Mouse (Mus musculus) CH12.LX (cell line): ENCODE results near the gene Nsl1. TPM values are rescaled to one million over a fixed set of nuclear protein-coding genes. Genes with fewer than 3 reads are reported as not detected.

Source experiments
- DNase-seq: peaks from one replicate; pipeline ENCODE4 v3.0.0-alpha.2; 2013; ENCODE audit errors: extremely low read depth
- H3K27ac ChIP-seq: 2 replicates; pipeline ENCODE4 v1.5.1; 2012; ENCODE audit warnings: low read depth, mild to moderate bottlenecking, control low read depth, moderate library complexity; ENCODE audit not compliant: insufficient read depth
- H3K27me3 ChIP-seq: replicated peaks from 2 replicates; pipeline ENCODE3; 2012; ENCODE audit warnings: inconsistent platforms
- H3K36me3 ChIP-seq, 2 experiments: replicated peaks in 1 of 2; 2 replicates each; pipeline versions ENCODE3 to v1.6.1; 2012; ENCODE audit warnings: inconsistent platforms in 1 of 2, low read length in 1 of 2, mild to moderate bottlenecking in 1 of 2, mixed read lengths in 1 of 2, moderate library complexity in 1 of 2; ENCODE audit not compliant: control insufficient read depth in 1 of 2, insufficient read depth in 1 of 2
- H3K4me1 ChIP-seq, 2 experiments: 2 replicates each; pipeline ENCODE4 v1.6.1; 2012; ENCODE audit warnings: inconsistent platforms in 1 of 2, moderate library complexity in 1 of 2; ENCODE audit not compliant: insufficient read depth in 2 of 2, control insufficient read depth in 1 of 2
- H3K4me2 ChIP-seq: 2 replicates; pipeline ENCODE4 v1.6.1; 2012; ENCODE audit warnings: low read depth, mild to moderate bottlenecking, control low read depth; ENCODE audit not compliant: poor library complexity, insufficient read depth, severe bottlenecking
- H3K4me3 ChIP-seq, 3 experiments: fragments of 150-350 bp in 1 of 3; sonication (generic) in 1 of 3; replicated peaks in 1 of 3; 2 replicates each; pipeline versions ENCODE3 to v1.5.1; 2011 to 2012; ENCODE audit warnings: low read depth in 2 of 3, low read length in 2 of 3, mild to moderate bottlenecking in 2 of 3, moderate library complexity in 2 of 3, control low read depth in 1 of 3, improper control_type of control experiment in 1 of 3, inconsistent platforms in 1 of 3, mixed read lengths in 1 of 3; ENCODE audit not compliant: poor library complexity in 1 of 3
- H3K79me2 ChIP-seq: replicated peaks from 2 replicates; pipeline ENCODE4 v1.6.1; 2012; ENCODE audit warnings: mild to moderate bottlenecking, moderate library complexity; ENCODE audit not compliant: control insufficient read depth, poor library complexity, insufficient read depth, severe bottlenecking; ENCODE audit errors: extremely low read depth
- H3K9ac ChIP-seq: 2 replicates; pipeline ENCODE4 v1.6.1; 2012; ENCODE audit warnings: low read depth, mild to moderate bottlenecking, control low read depth, moderate library complexity; ENCODE audit not compliant: insufficient read depth
- H3K9me3 ChIP-seq: replicated peaks from 2 replicates; pipeline ENCODE3; 2012; ENCODE audit warnings: low read length, inconsistent platforms, mixed read lengths
- BHLHE40 ChIP-seq: IDR thresholded peaks from 2 replicates; pipeline ENCODE4 v1.6.1; 2011; ENCODE audit warnings: mild to moderate bottlenecking, low read depth, low read length, improper control_type of control experiment
- CTCF ChIP-seq, 2 experiments: IDR thresholded peaks in 1 of 2; conservative IDR thresholded peaks in 1 of 2; 2 replicates each; pipeline ENCODE4 v1.5.1; 2011 to 2012; ENCODE audit warnings: low read depth in 2 of 2, low read length in 2 of 2, improper control_type of control experiment in 1 of 2, inconsistent platforms in 1 of 2, mild to moderate bottlenecking in 1 of 2, moderate library complexity in 1 of 2
- HCFC1 ChIP-seq: IDR thresholded peaks from 2 replicates; pipeline ENCODE4 v1.6.1; 2012; ENCODE audit warnings: low read depth, mild to moderate bottlenecking, inconsistent platforms, low read length, improper control_type of control experiment
- IRF4 ChIP-seq: IDR thresholded peaks from 2 replicates; pipeline ENCODE4 v1.6.1; 2014; ENCODE audit warnings: low read depth, mild to moderate bottlenecking, inconsistent platforms, low read length, improper control_type of control experiment
- MYC ChIP-seq: IDR thresholded peaks from 2 replicates; pipeline ENCODE4 v1.6.1; 2011; ENCODE audit warnings: low read depth, mild to moderate bottlenecking, improper control_type of control experiment, low read length
- NELFE ChIP-seq: IDR thresholded peaks from 2 replicates; pipeline ENCODE4 v1.6.1; 2011; ENCODE audit warnings: low read depth, low read length, improper control_type of control experiment
- NRF1 ChIP-seq: IDR thresholded peaks from 2 replicates; pipeline ENCODE4 v1.6.1; 2014; ENCODE audit warnings: low read depth, mild to moderate bottlenecking, inconsistent platforms, low read length, improper control_type of control experiment, moderate library complexity
- PAX5 ChIP-seq: IDR thresholded peaks from 2 replicates; pipeline ENCODE4 v1.6.1; 2012; ENCODE audit warnings: low read length, inconsistent platforms, mixed read lengths
- RAD21 ChIP-seq: IDR thresholded peaks from 2 replicates; pipeline ENCODE4 v1.6.1; 2011; ENCODE audit warnings: low read depth, mild to moderate bottlenecking, low read length, improper control_type of control experiment, moderate library complexity
- RCOR1 ChIP-seq: conservative IDR thresholded peaks from 2 replicates; pipeline ENCODE4 v1.6.1; 2012; ENCODE audit warnings: low read depth, mild to moderate bottlenecking, inconsistent platforms, low read length, improper control_type of control experiment
- SMC3 ChIP-seq: IDR thresholded peaks from 2 replicates; pipeline ENCODE4 v1.6.1; 2011; ENCODE audit warnings: low read depth, low read length, improper control_type of control experiment
- UBTF ChIP-seq: IDR thresholded peaks from 2 replicates; pipeline ENCODE4 v1.6.1; 2012; ENCODE audit warnings: low read depth, mild to moderate bottlenecking, inconsistent platforms, low read length, improper control_type of control experiment, moderate library complexity
- USF1 ChIP-seq: IDR thresholded peaks from 2 replicates; pipeline ENCODE4 v1.6.1; 2014; ENCODE audit warnings: low read depth, mild to moderate bottlenecking, inconsistent platforms, low read length, improper control_type of control experiment
- USF2 ChIP-seq: conservative IDR thresholded peaks from 2 replicates; pipeline ENCODE4 v1.6.1; 2011; ENCODE audit warnings: low read depth, low read length, improper control_type of control experiment
- ZC3H11A ChIP-seq: IDR thresholded peaks from 2 replicates; pipeline ENCODE4 v1.6.1; 2012; ENCODE audit warnings: low read depth, mild to moderate bottlenecking, inconsistent platforms, low read length, improper control_type of control experiment
- ZKSCAN1 ChIP-seq: IDR thresholded peaks from 2 replicates; pipeline ENCODE4 v1.6.1; 2012; ENCODE audit warnings: low read depth, inconsistent platforms, low read length, improper control_type of control experiment, borderline replicate concordance
- ZNF384 ChIP-seq: IDR thresholded peaks from 2 replicates; pipeline ENCODE4 v1.6.1; 2012; ENCODE audit warnings: low read depth, low read length, improper control_type of control experiment, inconsistent platforms
- dilution Hi-C: fragments of 300-500 bp; cut with MboI; formaldehyde crosslinking; loops from 2 replicates; pipeline ENCODE4 v1.14.3; 2020; ENCODE audit warnings: low sequenced_read_pairs; ENCODE audit not compliant: extremely low pct_unique_long_range_greater_than_20kb, extremely low pct_ligation_motif_present
- in situ Hi-C: fragments of 300-500 bp; cut with MboI; formaldehyde crosslinking; loops from 3 replicates; pipeline ENCODE4 v1.14.3; 2019; ENCODE audit warnings: low sequenced_read_pairs, low pct_ligation_motif_present, low pct_unique_long_range_greater_than_20kb, mixed read lengths
- polyA plus RNA-seq: library from polyadenylated mRNA; unstranded; fragments of >175 nt; gene quantifications from 2 replicates; pipeline ENCODE4 v1.2.1, GENCODE M21; 2012; ENCODE audit warnings: low read depth; ENCODE audit not compliant: insufficient read length
- total RNA-seq, 2 experiments: library from RNA; depleted of rRNA; stranded (reverse); fragments of 300-350 nt in 1 of 2; fragments of >200 nt in 1 of 2; gene quantifications; 2 replicates each; pipeline ENCODE4 v1.2.3; 2012 to 2014

The Nsl1 gene
- total and polyA plus RNA-seq, 3 experiments, result 16.0 to 27.1 (median 17.4) TPM

DNA sequence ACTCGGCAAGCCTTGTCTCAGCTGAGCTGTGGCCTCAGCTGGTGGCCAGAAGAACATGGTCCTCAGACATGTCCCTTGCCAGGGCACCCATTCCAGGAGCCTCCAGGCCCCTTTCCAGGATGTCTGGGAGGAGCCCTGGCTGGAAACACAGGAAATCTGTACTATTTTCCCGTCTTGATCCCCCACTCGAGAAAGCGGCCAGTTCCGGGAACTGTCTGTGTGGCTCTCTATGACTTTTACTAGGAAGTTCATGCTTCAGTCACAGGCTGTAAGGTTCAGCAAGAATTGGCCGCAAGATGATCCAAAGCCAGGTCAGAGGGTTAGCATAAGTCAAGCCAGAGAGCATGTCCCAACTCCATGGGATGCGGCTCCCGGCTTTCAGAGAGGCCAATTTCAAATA is 29.2 kb downstream of the Nsl1 start:
- no peaks in the 10 kb centered on the region for H3K79me2 ChIP-seq
- no peaks in the 10 kb centered on the region for H3K9me3 ChIP-seq
- TF ChIP-seq NRF1 (no peak), HCFC1 (no peak), PAX5 (no peak), USF2 (no peak), NELFE (no peak), ZNF384 (no peak), UBTF (no peak)
- TF ChIP-seq, all 38 proteins: peak for 0
- no peak overlapping the region for H3K4me2 ChIP-seq
- H3K4me1 ChIP-seq, result peaks cover 23 to 79% of the 10 kb centered on the region in 2 experiments
- H3K27ac ChIP-seq, result no peak overlapping the region
- no peaks in the 10 kb centered on the region for H3K27me3 ChIP-seq
- no peak overlapping the region for H3K4me3 ChIP-seq
- dilution Hi-C loops (no loop called here), in situ Hi-C loops (loop anchor here (5.0 to 10.0 kb wide), 3 partner anchors 35 to 190 kb away; no protein-coding TSS in a partner anchor)
- no peak overlapping the region for H3K9ac ChIP-seq
- no peak for DNase-seq
- no peaks in the 10 kb centered on the region for H3K36me3 ChIP-seq

DNA sequence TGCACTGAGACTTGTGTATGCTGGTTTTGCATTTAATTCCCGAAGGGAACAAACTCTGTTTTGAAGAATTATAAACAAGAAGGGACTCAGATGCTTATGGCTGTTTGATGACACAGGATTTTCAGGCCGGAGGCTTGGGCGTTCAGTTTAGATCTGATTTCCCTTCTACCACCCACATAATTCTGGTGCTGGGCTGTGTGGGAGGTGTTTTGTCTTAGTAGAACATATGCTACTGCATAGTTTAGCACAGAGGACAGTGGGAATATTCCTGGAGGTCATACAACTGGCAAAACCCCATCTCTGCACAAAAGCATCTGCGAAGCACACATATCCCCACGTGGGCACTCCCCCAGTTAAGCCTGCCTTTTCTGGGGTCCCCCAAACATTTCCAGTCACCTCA is 30.8 kb downstream of the Nsl1 start:
- dilution Hi-C loops, result no loop called here
- no peaks in the 10 kb centered on the region for H3K9me3 ChIP-seq
- in situ Hi-C loops, result loop anchor here (5.0 to 10.0 kb wide), 3 partner anchors 34 to 189 kb away; no protein-coding TSS in a partner anchor
- TF ChIP-seq ZNF384, result no peak
- no peaks in the 10 kb centered on the region for H3K79me2 ChIP-seq
- no peak overlapping the region for H3K27ac ChIP-seq
- no peak for DNase-seq
- H3K4me2 ChIP-seq, result no peak overlapping the region
- H3K27me3 ChIP-seq, result no peaks in the 10 kb centered on the region
- H3K9ac ChIP-seq, result no peak overlapping the region
- peaks cover 16 to 72% of the 10 kb centered on the region in 2 experiments for H3K4me1 ChIP-seq
- H3K4me3 ChIP-seq, result no peak overlapping the region
- no peaks in the 10 kb centered on the region for H3K36me3 ChIP-seq

- in situ Hi-C loops (loop anchor here (10.0 kb wide), 1 partner anchor 90 kb away; no protein-coding TSS in a partner anchor), dilution Hi-C loops (no loop called here)
- no peaks in the 10 kb centered on the region for H3K27me3 ChIP-seq
- H3K27ac ChIP-seq, result peak overlapping the region; percentile 9; the same call in 1 of the 2 replicates
- peak overlapping the region; percentile 22; the same call in 1 of the 2 replicates for H3K9ac ChIP-seq
- no peak overlapping the region for H3K4me2 ChIP-seq
- H3K9me3 ChIP-seq, result no peaks in the 10 kb centered on the region
- peaks cover 6% of the 10 kb centered on the region; the same call in 1 of the 2 replicates for H3K79me2 ChIP-seq
- TF ChIP-seq CTCF (conservative IDR thresholded peaks at IDR 0.05 in 1 of 2, IDR thresholded peaks at IDR 0.05 in 1 of 2; ENCODE audit: low read depth in 2 of 2, low read length in 2 of 2) (peak; percentile 50 to 93; a peak in 3 of 4 replicates), USF1 (no peak), BHLHE40 (0 out of 2 replicates have a peak, but pooled peaks have one; percentile 27), ZC3H11A (peak; percentile 92), SMC3 (peak; percentile 97), IRF4 (peak; percentile 60), RCOR1 (no peak), ZNF384 (no peak), ZKSCAN1 (no peak), RAD21 (peak; percentile 96), MYC (0 out of 2 replicates have a peak, but pooled peaks have one; percentile 27)
- H3K4me1 ChIP-seq, result peaks cover 18 to 76% of the 10 kb centered on the region in 2 experiments
- peak overlapping the region in 2 of 3 experiments; percentile 15 to 19 for H3K4me3 ChIP-seq
- DNase-seq, result peak; percentile 76
- H3K36me3 ChIP-seq, result no peaks in the 10 kb centered on the region
These were observed 32.2 kb downstream of the Nsl1 start for GRCm38 (mm10) chr1:191095019-191095418.
